ENCODE assay signal across 8 mouse cellular contexts in the genomic region with DNA sequence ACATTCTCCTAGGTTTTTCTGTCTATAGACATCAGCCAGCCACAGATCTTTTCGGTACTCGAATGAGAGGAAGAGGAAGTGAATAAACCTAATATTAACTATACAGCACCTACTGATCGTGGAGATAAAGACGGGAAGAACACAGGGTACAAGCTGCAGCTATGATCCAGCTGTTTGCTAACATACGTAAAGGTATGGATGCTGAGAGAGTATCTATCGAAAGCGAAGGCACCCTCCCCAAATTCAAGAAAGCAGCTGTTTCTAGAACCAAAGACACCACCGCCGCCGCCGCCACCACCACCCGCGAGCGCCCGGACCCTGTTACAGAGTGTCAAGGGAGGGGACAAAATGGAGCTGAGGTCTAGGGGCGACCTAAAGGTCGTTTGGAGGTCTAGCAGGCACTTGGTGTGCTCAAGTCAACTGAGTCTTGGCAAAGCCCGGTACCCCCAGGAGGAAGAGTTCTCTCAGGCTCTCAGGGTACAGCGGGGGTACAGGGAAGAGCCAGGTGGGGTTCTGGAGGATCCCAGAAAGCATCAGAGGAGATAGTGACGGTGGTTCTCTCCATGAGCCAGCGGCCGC. TPM values are rescaled to one million over a fixed set of nuclear protein-coding genes. Genes with fewer than 3 reads are reported as not detected.
DNase-seq lines count a peak whose midpoint lies in the region; ATAC-seq and TF ChIP-seq lines count a peak whose summit lies in the region.

No protein-coding gene starts in this region.

- H3K4me3 ChIP-seq in lung, adult 2 months (replicated peaks; ENCODE audit: extremely low read depth, low read depth, low read length), result peak overlapping the region; percentile 95
- peak overlapping the region; percentile 74 for H3K4me3 ChIP-seq in brown adipose tissue, adult 24 weeks (ENCODE audit: insufficient read depth, low read depth, low read length)
- H3K4me3 ChIP-seq in forebrain, embryonic 16.5 days (replicated peaks; ENCODE audit: low read length), result peak overlapping the region; percentile 60
- H3K4me3 ChIP-seq in intestine, postnatal 0 days (ENCODE audit: low read depth, low read length), result peak overlapping the region; percentile 59
- peak overlapping the region; percentile 80 for H3K4me3 ChIP-seq in liver, postnatal 0 days (ENCODE audit: low read depth, low read length)
- peak overlapping the region; percentile 59 for H3K4me3 ChIP-seq in neural tube, embryonic 15.5 days (replicated peaks)

- H3K4me1 ChIP-seq in lung, adult 2 months (ENCODE audit: control insufficient read depth, insufficient read depth, low read length), result no peaks in the 10 kb centered on the region; the same call in 1 of the 2 replicates
- no peaks in the 10 kb centered on the region; the same call in 1 of the 2 replicates for H3K4me1 ChIP-seq in brown adipose tissue, adult 24 weeks (ENCODE audit: control insufficient read depth, insufficient read depth, insufficient read length, low read length)
- peaks cover 2% of the 10 kb centered on the region; the same call in 1 of the 2 replicates for H3K4me1 ChIP-seq in forebrain, embryonic 16.5 days (replicated peaks; ENCODE audit: control insufficient read depth, insufficient read depth, low read length)
- no peaks in the 10 kb centered on the region for H3K4me1 ChIP-seq in intestine, postnatal 0 days (replicated peaks; ENCODE audit: control insufficient read depth, insufficient read depth, low read length)
- H3K4me1 ChIP-seq in liver, postnatal 0 days (ENCODE audit: insufficient read depth), result peaks cover 3% of the 10 kb centered on the region
- 0 out of 2 replicates have a peak, but pooled peaks cover 2% of the 10 kb centered on the region for H3K4me1 ChIP-seq in neural tube, embryonic 15.5 days

- no peak for TF ChIP-seq POLR2A in lung, adult 2 months (IDR thresholded peaks at IDR 0.05; ENCODE audit: borderline replicate concordance, extremely low read depth, low read depth, low read length)

- DNase-seq in lung, adult 2 months, result peak; percentile 34
- DNase-seq in lung, postnatal 25 days (ENCODE audit: low spot score), result no peak
- peak; percentile 40 for DNase-seq in liver, postnatal 0 days
- peak; percentile 65 for DNase-seq in thymus, postnatal 4 days

- peak; percentile 34 for ATAC-seq in forebrain, embryonic 16.5 days
- ATAC-seq in intestine, postnatal 0 days, result no peak
- ATAC-seq in liver, postnatal 0 days, result peak; percentile 18
- ATAC-seq in neural tube, embryonic 15.5 days (ENCODE audit: low FRiP score), result peak; percentile 58

- peak overlapping the region; percentile 53 for H3K4me2 ChIP-seq in forebrain, embryonic 16.5 days (ENCODE audit: low read length)
- H3K4me2 ChIP-seq in intestine, postnatal 0 days (replicated peaks; ENCODE audit: low read depth), result peak overlapping the region; percentile 71
- peak overlapping the region; percentile 75 for H3K4me2 ChIP-seq in liver, postnatal 0 days (ENCODE audit: low read depth, low read length)
- peak overlapping the region; percentile 58 for H3K4me2 ChIP-seq in neural tube, embryonic 15.5 days

- peak overlapping the region; percentile 54 for H3K27ac ChIP-seq in brown adipose tissue, adult 24 weeks (replicated peaks; ENCODE audit: low read depth, low read length)
- peak overlapping the region; percentile 80 for H3K27ac ChIP-seq in forebrain, embryonic 16.5 days (ENCODE audit: low read length)
- peak overlapping the region; percentile 46; the same call in 1 of the 2 replicates for H3K27ac ChIP-seq in intestine, postnatal 0 days (ENCODE audit: low read depth, low read length)
- peak overlapping the region; percentile 90 for H3K27ac ChIP-seq in liver, postnatal 0 days (ENCODE audit: low read depth)
- peak overlapping the region; percentile 87 for H3K27ac ChIP-seq in neural tube, embryonic 15.5 days (replicated peaks)

- H3K36me3 ChIP-seq in forebrain, embryonic 16.5 days (ENCODE audit: control insufficient read depth, insufficient read depth), result no peaks in the 10 kb centered on the region
- no peaks in the 10 kb centered on the region for H3K36me3 ChIP-seq in intestine, postnatal 0 days (ENCODE audit: control insufficient read depth, insufficient read depth)
- no peaks in the 10 kb centered on the region for H3K36me3 ChIP-seq in liver, postnatal 0 days (replicated peaks; ENCODE audit: insufficient read depth, low read length)
- H3K36me3 ChIP-seq in neural tube, embryonic 15.5 days, result no peaks in the 10 kb centered on the region

- H3K9ac ChIP-seq in forebrain, embryonic 16.5 days (replicated peaks; ENCODE audit: low read depth, low read length), result peak overlapping the region; percentile 71
- peak overlapping the region; percentile 42 for H3K9ac ChIP-seq in intestine, postnatal 0 days (ENCODE audit: low read depth, low read length)
- peak overlapping the region; percentile 86 for H3K9ac ChIP-seq in liver, postnatal 0 days (replicated peaks)
- peak overlapping the region; percentile 60 for H3K9ac ChIP-seq in neural tube, embryonic 15.5 days (replicated peaks)

- WGBS in lung, adult 2 months, result 29% methylated on average over 22 of the region's 22 CpGs
- WGBS in forebrain, embryonic 16.5 days, result 24% methylated on average over 22 of the region's 22 CpGs
- 20% methylated on average over 20 of the region's 22 CpGs for WGBS in intestine, postnatal 0 days
- 15% methylated on average over 20 of the region's 22 CpGs for WGBS in liver, postnatal 0 days (ENCODE audit: insufficient replicate concordance)
- 25% methylated on average over 22 of the region's 22 CpGs for whole genome bisulfite sequencing in neural tube, embryonic 15.5 days

- no peaks in the 10 kb centered on the region for H3K27me3 ChIP-seq in forebrain, embryonic 16.5 days (replicated peaks; ENCODE audit: control insufficient read depth, insufficient read depth, low read length)
- H3K27me3 ChIP-seq in intestine, postnatal 0 days (replicated peaks; ENCODE audit: control insufficient read depth, insufficient read depth, low read length), result no peaks in the 10 kb centered on the region
- no peaks in the 10 kb centered on the region for H3K27me3 ChIP-seq in liver, postnatal 0 days (ENCODE audit: insufficient read depth, low read length)
- H3K27me3 ChIP-seq in neural tube, embryonic 15.5 days (replicated peaks), result peaks cover 8% of the 10 kb centered on the region; the same call in 1 of the 2 replicates

- no peaks in the 10 kb centered on the region for H3K9me3 ChIP-seq in forebrain, embryonic 16.5 days (ENCODE audit: control insufficient read depth, low read length)
- no peaks in the 10 kb centered on the region for H3K9me3 ChIP-seq in intestine, postnatal 0 days (ENCODE audit: control insufficient read depth)
- H3K9me3 ChIP-seq in liver, postnatal 0 days (ENCODE audit: low read length), result no peaks in the 10 kb centered on the region
- no peaks in the 10 kb centered on the region for H3K9me3 ChIP-seq in neural tube, embryonic 15.5 days (replicated peaks)

- no peak for TF ChIP-seq EP300 in liver, postnatal 0 days (IDR thresholded peaks at IDR 0.05; ENCODE audit: low read depth)

- no peak for TF ChIP-seq CTCF in lung, adult 2 months (IDR thresholded peaks at IDR 0.05; ENCODE audit: insufficient read depth, low read length)
- TF ChIP-seq CTCF in intestine, postnatal 0 days (IDR thresholded peaks at IDR 0.05; ENCODE audit: low read depth), result no peak
- no peak for TF ChIP-seq CTCF in liver, postnatal 0 days (IDR thresholded peaks at IDR 0.05; ENCODE audit: low read depth)

RNA-seq across cellular contexts. Expression of a gene that starts 0.7 kb away (rescaled TPM):
- 11.6 and 17.8 TPM in 2 replicates for polyA plus RNA-seq in lung, adult 2 months (2012; rRNA removed)
- polyA plus RNA-seq in brown adipose tissue, adult 24 weeks (2012; ENCODE audit: insufficient read depth, insufficient read length, missing spikeins), result 14.0 and 15.8 TPM in 2 replicates
- polyA plus RNA-seq in forebrain, embryonic 16.5 days (2015; fragmentation: Nextera tagmentation; extraction: Ambion mirVana), result 14.4 and 15.8 TPM in 2 replicates
- 4.3 and 4.5 TPM in 2 replicates for polyA plus RNA-seq in intestine, postnatal 0 days (2015; fragmentation: Nextera tagmentation; extraction: Ambion mirVana)
- polyA plus RNA-seq in liver, postnatal 0 days (2015; fragmentation: Nextera tagmentation; extraction: Ambion mirVana), result 14.7 and 16.7 TPM in 2 replicates
- 25.7 and 28.5 TPM in 2 replicates for polyA plus RNA-seq in neural tube, embryonic 15.5 days (2015; fragmentation: Nextera tagmentation; extraction: Ambion mirVana)
